Mouse (Mus musculus): Measurements from ENCODE around the gene Sprr2b.

- no peak for TF ChIP-seq POLR2A (IDR thresholded peaks at IDR 0.05; ENCODE audit: low read depth, low read length)
- no peak for TF ChIP-seq CTCF (IDR thresholded peaks at IDR 0.05; ENCODE audit: extremely low read depth, insufficient read depth, insufficient read length, insufficient replicate concordance)
Observed at GRCm38 (mm10) chr3:92307406-92307805, 9.0 kb upstream of the Sprr2b start.

Data from spleen, adult 2 months (tissue).